Mouse (Mus musculus) c-Kit-negative CD71-positive TER-119-positive erythroid progenitor cells, embryonic 14.5 days (primary cell): ENCODE measurements around the gene Zfp169.

ENCODE experiments used
- DNase-seq: peaks from one replicate; pipeline ENCODE4 v3.0.0-alpha.2; 2013; ENCODE audit warnings: low read depth, low spot score

The Zfp169 gene

GRCm38 (mm10) chr13:48515861-48516260, 2.6 kb upstream of the Zfp169 start:
- DNase-seq = no peak

GRCm38 (mm10) chr13:48508661-48509060, 4.6 kb downstream of the Zfp169 start:
- DNase-seq = no peak

GRCm38 (mm10) chr13:48502422-48502821, 10.8 kb downstream of the Zfp169 start:
- DNase-seq = no peak

GRCm38 (mm10) chr13:48498676-48499075, 14.6 kb downstream of the Zfp169 start:
- no peak for DNase-seq

- no peak for DNase-seq
Measured at GRCm38 (mm10) chr13:48497693-48498221, 15.5 kb downstream of the Zfp169 start.

GRCm38 (mm10) chr13:48493183-48493582, 20.1 kb downstream of the Zfp169 start:
- no peak for DNase-seq

DNA sequence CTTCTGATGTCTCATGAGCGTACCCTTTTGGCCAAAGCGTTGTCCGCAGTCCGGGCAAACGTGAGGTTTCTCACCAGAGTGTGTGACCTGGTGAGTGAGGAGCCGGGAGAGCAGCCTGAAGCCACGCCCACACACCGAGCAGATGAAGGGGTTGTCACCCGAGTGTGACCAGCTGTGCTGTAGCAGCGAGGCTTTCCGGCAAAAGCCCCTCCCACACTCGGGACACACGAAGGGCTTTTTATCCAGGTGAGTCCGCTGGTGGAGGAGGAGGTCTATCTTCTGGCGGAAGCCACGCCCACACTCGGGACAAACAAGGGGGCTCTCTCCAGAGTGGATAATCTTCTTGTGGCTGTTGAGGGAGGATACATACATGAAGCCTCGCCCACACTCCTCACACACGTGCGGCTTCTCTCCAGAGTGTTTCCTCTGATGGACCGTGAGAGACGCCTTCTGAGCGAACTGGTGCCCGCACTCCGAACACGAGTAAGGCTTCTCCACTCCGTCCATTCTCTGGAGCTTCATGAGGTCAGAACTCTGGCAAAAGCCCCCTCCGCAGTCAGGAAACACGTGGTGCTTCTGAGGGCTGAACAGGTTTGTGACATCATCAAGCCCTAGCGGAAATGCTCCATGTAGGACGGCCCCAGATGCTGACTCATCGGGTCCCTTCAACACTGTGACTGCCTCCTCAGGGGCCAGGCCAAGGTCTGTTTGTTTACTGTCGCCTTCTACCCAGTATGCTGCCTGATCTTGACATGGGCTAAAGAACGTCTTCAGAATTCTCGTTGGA, 22.7 kb downstream of the Zfp169 start:
- no peak for DNase-seq

- DNase-seq = no peak
Measured at GRCm38 (mm10) chr13:48483606-48484005, 29.6 kb downstream of the Zfp169 start.

GRCm38 (mm10) chr13:48468656-48469180, 44.5 kb downstream of the Zfp169 start:
- DNase-seq = no peak

DNA sequence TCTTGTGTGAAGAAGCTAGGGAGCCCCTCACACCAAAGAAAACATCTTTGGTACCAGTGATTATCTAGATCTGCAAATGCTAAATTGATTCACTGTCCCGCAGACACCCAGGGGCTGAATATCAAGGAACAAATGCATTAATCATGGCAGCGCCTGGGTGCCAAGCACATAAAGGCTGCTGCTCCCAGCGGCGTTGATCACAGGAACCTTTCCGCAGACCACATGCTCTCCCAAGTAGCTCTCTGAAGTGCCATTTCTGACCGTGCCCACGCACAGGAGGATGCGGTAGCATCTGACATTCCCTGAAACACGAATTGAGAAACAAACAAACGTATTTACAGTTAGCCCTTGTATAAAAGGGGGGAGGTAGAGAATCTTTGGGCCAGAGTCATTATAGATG, 47.1 kb downstream of the Zfp169 start:
- DNase-seq = no peak

- DNase-seq = peak; percentile 5
Measured at GRCm38 (mm10) chr13:48464170-48464569, 49.1 kb downstream of the Zfp169 start.

GRCm38 (mm10) chr13:48459280-48459679, 54.0 kb downstream of the Zfp169 start:
- DNase-seq = no peak

GRCm38 (mm10) chr13:48448119-48448518, 65.1 kb downstream of the Zfp169 start:
- DNase-seq = no peak

DNA sequence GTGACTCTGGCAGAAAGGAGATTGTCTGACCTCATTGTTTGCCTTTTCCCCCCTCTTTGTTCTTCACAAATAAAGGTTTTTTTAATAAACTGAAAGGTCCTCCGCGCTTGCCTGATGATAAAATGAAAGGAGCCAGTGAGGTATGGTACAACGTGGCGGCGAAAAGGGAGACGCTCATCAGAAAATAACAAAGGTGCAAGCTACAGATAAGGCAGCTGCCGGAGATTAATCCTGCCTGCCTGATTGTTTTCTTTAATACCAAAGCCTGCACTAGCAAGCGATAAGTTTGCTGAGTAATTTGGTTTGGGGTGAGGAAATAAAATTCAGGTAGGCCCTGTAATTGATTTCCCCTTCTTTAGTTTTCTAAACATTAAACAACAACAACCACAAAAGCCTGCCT, 69.3 kb downstream of the Zfp169 start:
- DNase-seq = no peak

GRCm38 (mm10) chr13:48438321-48438720, 74.9 kb downstream of the Zfp169 start:
- DNase-seq = no peak
